Mouse (Mus musculus): ENCODE measurements at regions not wholly inside any gene's neighbourhood (a gene's known extent, or its start where the extent isn't known, plus 50 kb on each side); places are given as distances from the start of the nearest gene placed in this dataset.

DNA sequence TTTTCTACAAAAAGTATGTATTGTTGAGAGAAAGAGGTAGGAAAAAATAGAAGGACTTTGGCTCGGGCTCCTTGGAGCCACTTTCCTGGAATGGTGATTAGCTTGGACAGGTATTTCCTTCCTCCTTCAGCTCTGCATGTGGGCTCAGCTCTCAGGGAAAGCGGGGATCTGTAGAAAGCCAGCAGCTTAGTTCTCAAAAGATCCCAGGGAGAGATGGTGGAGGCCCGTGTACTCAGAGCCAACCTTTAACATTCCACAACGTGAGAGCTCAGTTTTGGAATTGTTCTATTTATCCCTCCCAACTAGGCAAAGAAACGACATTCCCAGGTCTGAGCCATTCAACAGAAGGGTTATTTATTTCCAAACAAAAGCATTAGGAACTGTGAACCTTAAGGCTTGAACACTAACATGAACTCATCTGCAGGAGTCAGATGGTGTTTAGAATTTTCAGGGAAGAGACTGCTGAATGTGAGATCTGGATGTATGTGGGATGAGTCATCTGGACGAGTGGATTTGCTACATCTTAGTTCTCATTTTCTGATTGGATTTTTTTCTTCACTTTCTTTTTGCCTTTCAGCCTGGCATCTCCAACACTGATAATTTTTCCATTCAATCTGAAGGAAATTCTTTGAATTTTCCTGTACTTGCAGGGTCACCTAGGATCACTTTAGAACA, 428.6 kb upstream of the Tnp1 start:
- CTCF ChIA-PET = no interaction called here

DNA sequence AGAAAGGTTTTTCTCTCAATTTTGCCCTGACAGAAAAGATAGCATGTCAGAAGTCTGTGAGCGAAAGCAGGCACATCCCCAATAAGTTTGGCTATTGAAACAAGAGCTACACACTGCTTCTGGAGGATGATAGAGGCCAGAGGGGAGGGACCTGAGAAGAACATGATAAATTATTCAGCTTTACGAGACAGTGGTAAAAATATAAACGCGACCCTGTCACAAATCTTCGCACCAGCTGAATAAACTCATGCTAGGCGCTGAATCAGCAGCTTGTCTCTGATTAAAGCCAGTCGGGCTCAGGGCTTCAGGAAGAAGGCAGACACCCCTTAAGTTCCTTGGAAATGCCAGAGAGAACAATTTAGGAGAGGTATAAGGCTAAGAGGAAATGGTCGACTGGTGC, 422.7 kb upstream of the Tnp1 start:
- CTCF ChIA-PET = no interaction called here

DNA sequence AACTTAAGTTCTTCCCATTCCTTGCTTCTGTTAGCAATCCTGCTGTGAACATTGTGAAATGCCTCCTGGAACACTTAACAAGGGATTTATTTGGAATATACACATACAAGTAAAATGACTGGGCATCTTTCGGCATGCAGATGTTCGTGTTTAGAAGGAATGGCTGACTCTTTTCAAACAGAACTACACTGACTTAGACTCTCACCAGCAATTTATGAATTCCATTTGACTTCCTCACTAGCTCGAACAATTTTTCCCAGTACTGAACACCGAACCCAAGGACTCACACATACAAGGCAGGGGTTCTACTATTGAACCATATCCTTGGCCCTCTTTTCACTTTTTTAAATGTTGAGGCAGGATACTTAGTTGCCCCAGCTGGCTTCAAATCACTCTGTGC, 412.4 kb upstream of the Tnp1 start:
- CTCF ChIA-PET = no interaction called here

DNA sequence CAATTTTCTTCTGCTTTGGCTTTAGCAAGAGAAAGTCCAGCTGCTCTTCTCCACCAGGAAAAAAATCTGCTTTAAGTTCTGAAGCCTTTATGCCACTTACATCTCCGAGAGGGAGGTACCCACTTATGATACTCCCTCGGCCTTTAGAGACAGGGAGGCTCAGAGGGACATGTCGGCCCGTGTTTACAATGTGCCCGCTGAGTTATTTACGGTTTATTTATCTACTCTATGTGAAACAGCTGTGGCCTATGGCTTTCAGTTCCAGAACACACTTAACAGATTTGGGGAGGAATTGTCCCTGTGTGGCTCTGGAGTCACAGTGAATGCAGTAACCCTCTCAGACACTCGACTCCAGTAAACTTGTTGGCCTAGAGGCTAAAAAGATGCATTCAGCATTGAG, 409.3 kb upstream of the Tnp1 start:
- CTCF ChIA-PET = no interaction called here

DNA sequence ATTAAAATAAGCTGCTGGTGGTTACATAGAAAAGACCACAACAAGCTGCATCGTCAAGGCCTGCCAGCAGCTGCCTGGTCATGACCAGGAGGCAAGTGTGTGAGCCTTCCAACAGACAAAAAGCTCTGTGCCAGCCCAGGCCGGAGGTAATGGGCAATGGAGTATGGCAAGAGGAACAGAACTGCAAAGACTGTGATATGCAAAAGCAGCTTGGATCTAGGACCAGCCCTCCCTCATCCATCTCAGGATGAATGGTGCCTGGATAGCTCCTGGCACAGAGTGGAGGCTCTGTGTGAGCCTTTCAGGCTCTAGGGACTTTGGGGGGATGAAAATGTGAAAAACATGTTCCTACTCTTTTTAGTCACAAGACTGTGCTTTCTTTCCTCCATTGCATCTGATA, 402.5 kb upstream of the Tnp1 start:
- CTCF ChIA-PET = no interaction called here

DNA sequence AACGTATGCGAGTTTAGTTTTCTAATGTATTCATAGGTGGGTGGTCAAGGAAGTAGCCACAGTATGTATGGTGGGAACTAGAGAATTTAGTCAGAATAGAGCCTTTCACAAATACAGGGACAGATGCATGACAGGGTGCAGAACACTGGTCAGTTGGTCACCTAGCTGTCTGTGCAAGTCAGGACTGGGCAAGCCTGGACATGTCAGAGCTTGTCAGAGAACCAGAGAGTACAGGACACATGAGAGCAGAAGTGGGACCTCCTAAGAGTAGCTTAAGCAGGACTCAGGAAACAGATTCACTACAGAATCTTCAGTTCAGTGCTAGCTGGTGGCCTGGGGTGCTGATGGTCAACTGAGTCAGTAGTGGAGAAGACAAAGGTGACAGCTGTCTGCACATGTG, 395.7 kb upstream of the Tnp1 start:
- CTCF ChIA-PET = no interaction called here

DNA sequence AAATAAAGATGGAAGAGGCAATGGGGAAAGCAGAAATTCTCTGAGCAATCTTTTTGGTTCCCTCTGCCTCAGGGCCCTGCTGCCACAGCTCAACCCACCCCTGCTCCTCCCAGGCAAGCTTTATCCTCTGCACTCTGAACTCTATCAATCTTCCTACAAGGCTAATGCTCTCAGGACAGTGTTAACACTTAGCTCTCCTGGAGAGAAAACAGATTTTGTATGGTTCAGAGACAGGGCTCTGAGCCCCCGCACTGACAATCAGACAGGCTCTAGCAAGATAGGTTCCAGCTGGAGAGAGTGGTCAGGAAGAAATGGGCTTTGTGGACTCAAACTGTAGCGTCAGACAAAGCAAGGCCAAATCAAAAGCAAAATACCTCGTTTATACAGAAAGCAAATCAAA, 383.5 kb upstream of the Tnp1 start:
- CTCF ChIA-PET = no interaction called here

DNA sequence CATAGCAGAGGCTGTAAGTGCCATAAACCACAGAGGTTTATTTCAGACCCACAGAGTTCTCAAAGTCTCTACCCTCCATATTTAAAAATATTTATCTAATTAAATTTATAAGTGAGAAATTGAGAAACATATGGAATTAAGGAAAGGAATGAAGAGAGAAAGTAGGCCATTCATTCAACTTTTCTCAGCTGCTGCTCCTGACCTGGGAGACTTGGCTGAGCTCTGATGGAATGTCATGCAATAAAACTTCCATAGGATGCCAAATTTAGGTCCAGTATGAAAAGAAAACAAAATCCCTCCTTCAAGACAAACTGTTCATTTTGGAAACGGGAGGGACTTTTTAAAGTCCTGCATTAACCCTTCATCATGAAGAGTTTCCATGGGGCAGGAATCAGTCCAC, 379.3 kb upstream of the Tnp1 start:
- CTCF ChIA-PET = no interaction called here

DNA sequence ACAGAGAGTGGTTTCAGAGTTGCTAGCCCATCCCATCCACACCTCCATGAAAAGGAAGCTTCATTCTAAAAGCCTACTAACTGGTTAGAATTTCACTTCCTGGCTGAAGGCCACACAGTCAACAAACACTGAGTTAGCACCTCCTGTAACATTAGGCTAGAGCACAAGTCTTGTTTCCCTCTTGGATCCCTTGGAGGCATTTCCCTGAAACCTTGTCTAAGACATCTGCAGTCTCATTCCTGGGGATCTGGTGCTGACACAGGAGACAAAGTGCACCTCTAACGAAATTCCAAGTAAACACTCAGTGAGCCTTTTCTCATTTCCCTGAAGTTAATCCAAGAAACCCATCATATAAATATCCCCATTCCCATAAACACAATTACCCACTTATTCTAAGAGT, 378.8 kb upstream of the Tnp1 start:
- CTCF ChIA-PET = no interaction called here

DNA sequence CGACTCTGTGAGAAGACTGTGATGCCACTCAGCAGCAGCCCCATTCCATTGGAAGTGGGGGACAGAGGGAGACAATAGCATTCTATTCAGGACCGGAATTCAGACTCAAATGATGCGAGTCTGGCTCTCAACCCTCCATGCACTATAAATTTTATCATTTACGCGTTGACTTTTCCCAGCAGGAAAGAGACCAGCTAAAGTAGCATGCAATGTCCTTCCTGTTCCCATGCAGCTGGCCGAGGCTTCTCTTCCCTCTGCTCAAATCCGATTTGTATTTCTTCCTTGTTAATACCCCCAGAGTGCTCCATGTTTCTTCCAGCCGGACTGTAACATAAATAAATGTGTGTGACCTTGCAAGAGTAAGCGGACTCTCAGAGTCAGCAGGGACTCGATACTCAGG, 376.4 kb upstream of the Tnp1 start:
- CTCF ChIA-PET = no interaction called here

DNA sequence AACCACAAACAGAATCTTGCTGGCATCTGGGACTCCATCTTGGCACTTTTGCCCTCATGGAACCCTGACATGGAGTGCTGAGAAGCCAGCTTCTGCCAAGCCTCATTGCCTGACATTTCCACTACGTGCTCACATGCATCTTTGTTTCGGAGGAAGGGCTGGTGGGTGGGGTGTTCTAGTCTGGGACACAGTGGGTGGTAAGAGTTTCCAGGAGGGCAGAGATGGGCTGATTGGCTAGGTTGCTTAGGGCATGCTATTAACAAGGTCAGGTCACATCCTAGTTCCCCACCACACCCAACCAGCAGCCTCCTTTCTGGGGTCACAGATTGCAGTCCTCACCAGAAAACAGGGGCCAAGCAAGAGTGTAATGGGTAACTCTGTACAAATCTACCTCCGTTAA, 374.3 kb upstream of the Tnp1 start:
- CTCF ChIA-PET = no interaction called here

DNA sequence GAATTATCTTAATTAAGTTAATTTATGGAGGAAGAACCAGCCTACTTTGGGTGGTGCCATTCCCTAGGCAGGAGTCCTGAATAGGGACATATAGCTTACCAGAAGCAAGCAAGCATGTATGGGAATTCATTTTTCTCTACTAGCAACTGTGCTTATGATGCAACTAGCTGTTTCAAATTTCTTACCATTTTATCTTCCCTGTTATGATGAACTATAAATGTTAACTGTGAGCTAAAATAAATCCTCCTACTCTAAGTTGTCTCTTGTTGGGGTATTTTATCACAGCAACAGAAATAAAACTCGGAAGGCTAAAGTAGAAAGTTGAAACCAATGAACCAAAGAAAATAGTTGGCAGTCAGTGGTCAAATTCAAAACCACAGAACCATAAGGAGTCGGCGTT, 373.5 kb upstream of the Tnp1 start:
- CTCF ChIA-PET = no interaction called here

DNA sequence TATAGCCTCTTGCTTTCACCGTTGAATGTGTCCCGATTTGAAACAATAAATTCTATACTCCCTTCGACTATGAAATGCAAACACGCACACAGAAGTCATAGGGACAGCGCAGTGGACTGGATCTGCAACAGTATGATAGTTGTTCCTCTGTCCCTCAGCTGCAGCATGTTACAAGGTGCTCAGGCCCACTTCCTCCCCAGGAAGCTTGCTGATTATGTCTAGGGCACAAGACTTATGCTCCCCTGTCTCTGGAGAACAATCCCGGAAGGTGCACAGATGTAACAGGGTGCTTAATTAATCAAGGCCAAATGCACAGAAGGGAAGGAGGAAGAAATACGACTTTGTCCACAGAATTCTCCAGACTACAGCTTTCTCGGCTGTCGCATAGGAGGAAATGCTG, 365.9 kb upstream of the Tnp1 start:
- CTCF ChIA-PET = no interaction called here

DNA sequence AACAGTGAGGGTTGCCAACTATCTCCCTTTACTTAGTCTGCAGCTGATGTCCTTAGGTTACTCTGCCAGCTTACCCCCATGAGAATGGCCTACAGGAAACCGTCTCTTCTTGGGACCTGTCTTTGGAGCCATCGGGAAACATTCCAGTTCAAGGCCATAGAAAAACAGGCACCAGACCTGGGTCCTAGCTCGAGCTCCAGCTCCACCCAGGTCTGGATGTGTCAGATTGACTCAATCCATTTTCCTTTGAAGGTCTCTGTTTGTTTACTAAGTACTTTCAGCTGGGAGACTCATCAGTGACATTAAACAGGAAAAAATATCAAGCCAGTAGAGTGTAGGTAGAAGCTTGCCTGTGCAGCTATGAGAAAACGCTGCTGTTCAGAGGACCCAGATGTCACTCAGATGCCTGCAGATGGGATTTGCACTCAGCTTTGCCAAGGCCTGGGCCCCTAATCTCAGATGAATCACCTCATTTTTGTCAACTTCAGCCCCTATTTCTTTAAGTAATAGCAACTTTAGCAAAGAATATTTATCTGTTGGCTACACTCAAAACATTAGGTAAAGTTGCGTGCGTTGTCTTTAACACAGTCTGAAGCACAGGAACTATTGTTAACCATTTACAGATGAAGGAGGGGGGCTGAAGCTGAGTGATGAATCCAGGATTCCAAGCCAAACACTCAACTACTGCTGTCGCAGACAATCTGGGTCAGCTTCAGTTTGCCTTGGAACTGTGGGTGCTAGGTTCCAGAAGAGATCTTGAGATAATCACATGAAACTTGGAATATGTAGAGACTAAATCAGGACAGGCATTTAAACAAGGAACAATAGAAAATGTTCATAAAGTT, 359.0 kb upstream of the Tnp1 start:
- CTCF ChIA-PET = no interaction called here

DNA sequence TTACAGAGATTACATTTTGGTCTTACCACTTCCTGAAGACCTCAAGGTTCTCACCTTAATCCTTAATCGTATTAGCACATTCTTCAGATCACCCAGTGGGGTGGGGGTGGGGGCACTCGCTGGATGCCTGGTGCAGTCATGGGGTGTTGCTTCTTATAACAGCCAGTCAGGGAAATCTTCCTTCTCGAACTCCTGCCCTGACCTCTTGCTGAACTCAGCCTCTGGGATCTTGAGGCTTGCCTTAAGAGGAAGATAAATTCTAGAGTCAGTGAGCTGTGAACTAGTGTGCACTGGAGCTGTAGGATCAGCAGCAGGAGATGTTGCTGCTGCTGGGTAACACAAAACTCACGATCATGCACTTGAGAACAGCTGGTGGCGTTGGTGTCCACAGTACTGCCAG, 352.5 kb upstream of the Tnp1 start:
- CTCF ChIA-PET = no interaction called here

DNA sequence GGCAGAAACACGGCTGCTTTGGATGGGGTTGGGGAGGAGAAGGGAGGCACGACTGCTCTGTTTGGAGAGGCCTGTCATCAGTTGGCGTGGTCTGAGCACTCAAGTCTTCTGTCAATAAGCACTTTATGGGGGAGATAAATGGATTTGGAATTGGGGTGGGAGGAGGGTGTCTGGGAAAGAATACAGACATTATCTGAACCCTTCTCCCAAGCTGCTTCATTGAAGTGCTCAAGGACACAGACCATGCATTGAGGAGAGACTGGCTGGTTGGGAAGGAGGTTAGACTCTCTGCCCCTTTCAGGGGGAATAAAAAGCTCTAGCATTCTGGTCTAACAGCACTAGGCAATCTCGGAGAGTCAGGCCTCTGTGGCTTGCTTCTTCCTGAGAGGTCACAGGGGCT, 350.1 kb upstream of the Tnp1 start:
- CTCF ChIA-PET = no interaction called here

DNA sequence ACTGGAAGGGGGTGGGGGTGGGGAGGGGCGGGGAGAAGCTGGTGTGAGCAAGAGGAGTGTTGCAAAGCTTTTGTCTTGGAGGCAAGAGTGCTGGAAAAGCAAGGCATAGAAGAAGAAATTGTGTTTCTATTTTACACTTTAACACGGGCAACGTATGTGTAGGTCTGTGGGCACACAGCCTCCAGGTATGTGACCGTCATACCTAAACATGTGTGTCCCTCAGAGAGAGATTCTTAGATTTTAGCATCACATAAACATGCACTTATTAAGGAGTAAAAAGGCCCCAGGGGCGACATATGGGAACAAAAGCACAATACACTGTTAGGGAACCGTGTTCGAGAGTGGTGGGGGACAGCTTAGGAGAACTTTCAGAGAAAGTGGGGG, 348.6 kb upstream of the Tnp1 start:
- CTCF ChIA-PET = no interaction called here

DNA sequence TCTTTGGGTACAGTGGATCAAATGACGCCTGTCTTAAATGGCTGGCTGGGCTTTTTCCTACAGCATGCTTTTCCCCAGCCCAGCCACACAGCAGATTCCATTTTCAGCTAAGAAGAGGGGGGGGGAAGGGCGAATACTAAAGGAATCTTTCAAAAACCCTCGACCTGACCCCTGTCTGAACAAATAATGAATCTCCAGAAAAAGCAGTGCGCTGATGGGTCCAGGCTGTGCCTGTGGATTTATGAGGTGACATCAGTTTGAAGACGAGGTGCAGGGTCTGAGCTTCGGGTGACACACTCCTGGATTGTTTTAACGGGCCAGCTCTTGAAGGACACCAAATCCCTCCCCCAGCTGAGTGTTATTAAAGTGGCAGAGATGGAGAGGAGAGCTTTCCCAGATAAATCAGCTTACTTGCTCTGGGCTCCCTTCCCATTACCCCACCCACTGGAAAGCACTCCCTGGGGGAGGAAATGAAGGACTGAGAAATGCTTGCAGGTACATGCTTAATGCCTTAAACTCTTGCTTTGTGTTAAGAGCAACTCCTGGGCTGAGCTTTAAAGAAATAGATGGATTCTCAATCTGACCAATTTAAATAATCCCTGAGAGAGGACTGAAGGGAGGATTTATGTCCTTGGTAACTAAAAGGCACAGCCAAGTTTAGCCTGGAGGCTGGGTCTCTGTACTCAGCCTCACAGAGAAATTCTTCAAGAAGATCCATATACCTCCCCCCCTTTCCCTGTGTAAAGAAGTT, 348.0 kb upstream of the Tnp1 start:
- CTCF ChIA-PET = no interaction called here

DNA sequence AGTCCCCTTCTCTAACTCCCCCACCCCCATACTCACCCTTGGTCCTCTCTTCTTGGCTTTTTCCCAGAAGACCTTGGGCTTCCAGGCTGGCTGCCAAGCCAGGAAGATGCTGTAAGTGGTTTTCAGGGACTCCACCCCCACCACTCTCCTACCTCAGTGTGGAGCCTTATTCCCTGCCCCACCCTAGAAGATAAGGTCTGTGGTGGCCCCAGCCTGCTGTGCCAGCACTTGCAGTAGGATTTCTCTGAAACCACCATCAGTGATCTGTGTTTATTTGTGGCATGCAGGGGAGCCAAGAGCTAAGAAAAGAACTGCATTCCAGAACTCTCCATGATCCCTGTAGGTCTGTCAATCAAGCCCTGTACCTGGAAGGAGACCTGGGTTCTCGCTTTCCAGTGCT, 346.4 kb upstream of the Tnp1 start:
- CTCF ChIA-PET = no interaction called here

DNA sequence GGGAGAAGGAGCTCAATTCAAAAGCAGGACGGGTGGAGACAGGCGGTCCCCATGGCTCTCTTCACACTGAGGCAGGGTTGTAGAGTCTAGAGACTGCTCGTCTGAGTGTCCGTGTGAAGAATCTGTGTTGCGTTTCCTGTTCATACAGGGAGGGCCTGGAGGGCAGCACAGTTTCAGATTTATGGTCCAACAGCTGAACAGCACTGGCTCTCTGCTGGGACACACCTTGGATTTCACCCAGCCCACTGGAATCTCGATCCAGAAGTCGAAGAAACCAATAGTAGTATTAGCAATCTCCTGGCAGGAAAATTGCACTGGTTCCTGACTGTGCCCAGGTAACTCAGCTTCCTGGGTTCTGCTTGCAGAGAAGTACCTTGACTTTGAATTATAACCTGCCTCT, 345.6 kb upstream of the Tnp1 start:
- CTCF ChIA-PET = interaction anchor here (0.6 kb wide), 1 partner anchor 1924 kb away, joined by 3 read pairs; no protein-coding TSS in a partner anchor

DNA sequence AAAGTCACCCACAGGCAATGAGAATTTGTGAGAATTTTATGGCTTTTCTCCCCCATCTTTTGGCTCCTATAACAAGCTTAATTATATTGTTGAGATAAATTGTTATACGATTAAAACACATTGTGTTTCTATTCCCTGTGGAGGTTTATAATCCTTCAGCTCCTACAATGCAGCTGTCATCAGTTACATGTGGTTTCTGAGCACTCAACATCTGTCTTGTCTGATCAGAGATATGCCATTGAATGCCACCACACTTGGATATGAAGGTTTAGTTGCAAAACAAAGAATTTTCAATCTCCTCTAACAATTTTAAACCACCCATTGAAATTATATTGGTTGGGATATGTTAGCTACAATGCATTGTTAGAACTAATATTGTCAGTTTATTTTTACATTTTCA, 338.7 kb upstream of the Tnp1 start:
- CTCF ChIA-PET = no interaction called here

DNA sequence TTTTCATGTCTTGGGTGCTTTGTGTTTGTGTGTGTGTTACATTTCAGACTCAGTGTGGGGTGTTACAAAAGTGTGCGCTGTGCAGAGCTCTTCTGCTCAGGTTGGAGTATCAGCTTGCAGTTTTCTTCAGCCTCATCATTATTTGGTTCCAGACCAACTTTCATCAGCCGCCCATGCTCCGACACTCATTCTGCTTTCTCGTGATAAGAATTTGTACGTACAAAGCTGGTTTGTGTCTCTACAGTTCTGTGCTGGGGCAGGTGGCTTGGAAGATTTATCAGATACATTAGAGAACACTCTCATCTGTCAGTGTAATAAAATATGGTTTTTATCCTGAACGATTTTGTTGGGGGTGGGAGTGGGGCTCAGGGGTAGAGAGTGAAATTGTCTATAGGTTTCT, 332.8 kb upstream of the Tnp1 start:
- CTCF ChIA-PET = no interaction called here

DNA sequence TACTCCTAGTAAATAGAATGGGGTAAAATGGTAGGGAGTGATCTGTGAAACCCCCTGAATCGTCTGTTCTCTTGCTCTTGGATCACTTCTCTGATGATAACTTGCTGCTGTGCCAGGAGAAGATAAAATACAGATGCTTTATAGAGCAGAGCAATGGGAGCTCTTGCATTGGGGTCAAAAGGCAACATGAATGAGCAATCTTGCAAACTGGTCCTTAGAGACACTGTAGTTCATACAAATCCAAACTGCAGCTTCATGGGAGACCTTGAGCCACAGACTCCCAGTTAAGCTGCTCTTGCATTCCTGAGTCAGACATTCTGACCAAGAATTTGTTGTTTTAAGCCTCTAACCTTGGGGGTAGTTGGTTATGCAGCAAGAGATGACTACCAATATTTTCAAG, 328.9 kb upstream of the Tnp1 start:
- CTCF ChIA-PET = no interaction called here
